Mouse (Mus musculus): ENCODE measurements around the gene Btnl10.

DNA sequence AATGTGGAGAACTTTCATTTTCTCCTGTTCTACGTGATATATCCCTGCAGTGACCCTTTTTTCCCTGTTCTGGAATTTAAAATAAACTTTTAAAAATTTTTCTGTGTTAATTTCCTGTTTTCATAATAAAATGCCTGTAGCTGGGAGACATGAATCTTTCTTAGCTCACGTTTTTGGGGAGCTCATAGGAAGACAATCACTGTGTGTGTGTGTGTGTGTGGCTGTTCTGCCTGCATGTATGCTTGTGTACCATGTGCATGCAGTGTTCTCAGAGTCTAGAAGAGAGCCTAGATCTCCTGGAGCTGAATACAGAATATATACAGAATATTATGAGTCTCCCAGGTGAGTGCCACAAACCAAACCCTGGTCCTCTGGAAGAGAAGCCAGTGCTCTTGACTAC is 9.3 kb downstream of the Btnl10 start:
- no peak for TF ChIP-seq CTCF (conservative IDR thresholded peaks at IDR 0.05 in 1 of 2, IDR thresholded peaks at IDR 0.05 in 1 of 2; ENCODE audit: low read depth in 2 of 2, low read length in 2 of 2)
- no peak for TF ChIP-seq CHD2 (IDR thresholded peaks at IDR 0.05; ENCODE audit: low read length)
- TF ChIP-seq ZC3H11A (IDR thresholded peaks at IDR 0.05; ENCODE audit: low read depth, low read length): no peak
- no peak for TF ChIP-seq SMC3 (IDR thresholded peaks at IDR 0.05; ENCODE audit: low read depth, low read length)
- TF ChIP-seq POLR2A (IDR thresholded peaks at IDR 0.05; ENCODE audit: low read depth, low read length): no peak
- no peak for TF ChIP-seq IRF4 (IDR thresholded peaks at IDR 0.05; ENCODE audit: low read depth, low read length)
- no peak for TF ChIP-seq ELF1 (IDR thresholded peaks at IDR 0.05; ENCODE audit: low read depth, low read length)
- TF ChIP-seq CHD1 (IDR thresholded peaks at IDR 0.05; ENCODE audit: low read depth, low read length): no peak
- TF ChIP-seq SIN3A (IDR thresholded peaks at IDR 0.05; ENCODE audit: low read length): no peak
